Mouse (Mus musculus) layer of hippocampus, adult 8-10 months (tissue): Measurements from ENCODE around the gene Pisd. TPM values are rescaled to one million over a fixed set of nuclear protein-coding genes. Genes with fewer than 3 reads are reported as not detected.

ENCODE experiments used
- DNase-seq, 2 experiments: peaks; one replicate each; pipeline ENCODE4 v3.0.0; 2022; ENCODE audit warnings: low spot score in 2 of 2
- total RNA-seq, 4 experiments: library from RNA; stranded (reverse); gene quantifications; 2 replicates each; pipeline ENCODE4 v1.2.4; 2022

Gene Pisd
- total RNA-seq, 4 experiments from 2014 or later = 60.9 to 65.6 (median 65.0) TPM

DNA sequence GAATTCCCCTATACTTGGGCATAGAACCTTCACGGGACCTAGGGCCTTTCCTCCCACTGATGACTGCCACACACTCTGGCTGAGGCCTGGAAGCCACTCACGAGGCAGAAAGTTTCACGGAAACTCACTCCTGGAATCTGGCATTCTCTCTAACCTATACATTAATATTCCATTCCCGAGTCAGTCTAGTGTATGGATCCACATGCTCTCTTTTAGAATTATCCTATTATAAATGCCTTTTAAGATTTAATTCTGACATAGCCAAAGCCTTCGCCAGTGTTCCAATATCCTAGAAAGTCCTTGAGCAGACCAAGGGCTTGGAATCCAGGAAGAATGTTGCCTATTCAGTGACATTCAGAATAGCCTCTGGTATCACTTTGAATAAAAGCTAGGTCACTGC is 74.0 kb downstream of the Pisd start:
- no peak for DNase-seq

- DNase-seq = no peak
Measured at GRCm38 (mm10) chr5:32706226-32706780, 79.1 kb downstream of the Pisd start.

DNA sequence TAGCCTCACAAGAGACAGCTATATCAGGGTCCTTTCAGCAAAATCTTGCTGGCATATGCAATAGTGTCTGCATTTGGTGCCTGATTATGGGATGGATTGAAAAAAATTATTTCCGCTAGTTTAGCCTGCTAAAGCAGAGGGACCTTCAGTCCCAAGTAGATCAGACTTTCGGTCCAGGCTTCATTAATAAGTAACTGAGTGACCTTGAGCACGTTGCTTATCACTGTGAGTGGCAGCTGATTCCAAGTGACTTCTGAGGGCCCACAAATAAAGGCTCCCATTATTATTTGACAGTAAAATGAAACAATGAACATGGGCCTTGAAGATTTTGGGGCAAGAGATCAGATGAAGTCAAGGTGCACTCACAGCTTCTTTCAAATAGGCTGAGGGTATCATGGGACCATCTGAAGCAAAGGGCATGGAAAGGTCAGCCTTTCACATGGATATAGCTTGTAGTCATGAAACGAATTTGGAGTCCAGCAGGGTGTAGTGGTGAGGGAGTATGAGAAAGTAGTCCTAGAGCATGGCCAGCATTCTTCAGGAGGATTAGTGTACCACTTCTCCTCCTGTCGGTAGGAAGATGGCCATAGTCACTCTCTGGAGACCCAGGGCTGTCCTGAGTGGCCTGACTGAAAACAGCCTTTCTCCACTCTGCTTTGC is 88.1 kb downstream of the Pisd start:
- no peak for DNase-seq

GRCm38 (mm10) chr5:32693411-32693810 is 92.0 kb downstream of the Pisd start:
- DNase-seq = no peak

Other genes starting within 250 kb of the Pisd start
- 10 to 100 TPM; 12.8 to 15.5 (median 14.2) TPM for gene Yes1, start 174.5 kb downstream of the Pisd start, total RNA-seq
- not detected for gene Gm20671, start 41.5 kb upstream of the Pisd start, total RNA-seq
- 10 to 100 TPM; 42.3 to 65.8 (median 48.6) TPM for gene Prr14l, start 68.6 kb upstream of the Pisd start, total RNA-seq
- gene Depdc5, start 78.1 kb upstream of the Pisd start, total RNA-seq = 10 to 100 TPM; 68.2 to 75.3 (median 72.5) TPM
- 1,000 to 10,000 TPM in 3 of 4 experiments, 100 to 1,000 TPM in 1; 959 to 1,113 (median 1,048) TPM for gene Ywhah, start 233.2 kb upstream of the Pisd start, total RNA-seq